Mouse (Mus musculus) heart, postnatal 10 days (tissue): Measurements from ENCODE around the gene Zfp777. TPM values are rescaled to one million over a fixed set of nuclear protein-coding genes. Genes with fewer than 3 reads are reported as not detected.

Source experiments
- DNase-seq, 2 experiments: peaks; one replicate each; pipeline ENCODE4 v3.0.0; 2021
- intact Hi-C: fragments of 180-260 bp; cut with DNase I; formaldehyde crosslinking; loops from one replicate; pipeline ENCODE4 v1.15.1; 2025
- total RNA-seq, 2 experiments: library from RNA; stranded (reverse); gene quantifications; 2 replicates each; pipeline ENCODE4 v1.2.3; 2021

Gene Zfp777
- 10 to 100 TPM; 16.6 to 17.3 TPM for total RNA-seq

DNA sequence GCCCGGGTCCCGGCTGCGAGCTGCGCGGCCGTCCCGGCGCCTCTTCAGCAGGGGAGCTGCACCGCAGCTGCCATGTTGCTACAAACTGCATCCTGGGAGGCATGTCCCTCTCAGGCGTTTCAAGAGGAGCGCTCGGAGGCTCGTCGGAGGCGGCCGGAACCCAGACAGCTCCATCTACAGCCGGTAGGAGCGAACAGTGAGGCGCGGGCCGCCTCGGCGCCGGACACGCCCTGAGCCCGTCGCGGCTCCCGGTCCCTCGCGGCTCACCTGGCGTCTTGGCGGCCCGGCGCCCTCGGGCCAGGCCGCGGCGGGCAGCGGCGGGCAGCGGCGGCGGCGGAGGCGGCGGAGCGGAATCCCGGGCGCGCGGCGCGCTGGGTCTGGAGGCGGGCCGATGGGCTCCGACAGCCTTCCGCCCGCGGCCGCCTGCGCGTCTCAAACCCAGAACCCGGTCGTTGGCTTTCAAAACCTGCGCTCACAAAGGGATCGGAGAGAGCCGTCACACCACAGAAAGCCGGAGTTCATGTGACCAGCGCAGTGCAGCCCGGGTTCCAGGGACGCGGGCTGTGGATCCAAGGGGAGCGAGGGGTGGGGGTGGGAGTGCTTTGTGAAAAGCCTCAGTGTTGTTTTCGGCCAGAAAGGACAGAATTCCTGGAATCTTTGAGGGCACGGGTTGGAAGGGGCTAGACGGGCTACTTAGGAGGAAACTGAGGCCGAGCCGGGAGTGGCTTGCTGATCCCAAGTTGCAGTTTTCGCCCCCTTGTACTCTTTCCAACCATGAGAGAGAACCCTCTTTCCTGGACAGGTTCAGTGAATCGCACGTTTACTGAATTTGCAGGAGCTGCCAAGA is at the start of gene Zfp777:
TSS of gene Zfp777 (minus strand) at position 486 of the 847 bp plus-strand sequence.
- peak; percentile 87 to 90 for DNase-seq
- intact Hi-C loops: no loop called here

DNA sequence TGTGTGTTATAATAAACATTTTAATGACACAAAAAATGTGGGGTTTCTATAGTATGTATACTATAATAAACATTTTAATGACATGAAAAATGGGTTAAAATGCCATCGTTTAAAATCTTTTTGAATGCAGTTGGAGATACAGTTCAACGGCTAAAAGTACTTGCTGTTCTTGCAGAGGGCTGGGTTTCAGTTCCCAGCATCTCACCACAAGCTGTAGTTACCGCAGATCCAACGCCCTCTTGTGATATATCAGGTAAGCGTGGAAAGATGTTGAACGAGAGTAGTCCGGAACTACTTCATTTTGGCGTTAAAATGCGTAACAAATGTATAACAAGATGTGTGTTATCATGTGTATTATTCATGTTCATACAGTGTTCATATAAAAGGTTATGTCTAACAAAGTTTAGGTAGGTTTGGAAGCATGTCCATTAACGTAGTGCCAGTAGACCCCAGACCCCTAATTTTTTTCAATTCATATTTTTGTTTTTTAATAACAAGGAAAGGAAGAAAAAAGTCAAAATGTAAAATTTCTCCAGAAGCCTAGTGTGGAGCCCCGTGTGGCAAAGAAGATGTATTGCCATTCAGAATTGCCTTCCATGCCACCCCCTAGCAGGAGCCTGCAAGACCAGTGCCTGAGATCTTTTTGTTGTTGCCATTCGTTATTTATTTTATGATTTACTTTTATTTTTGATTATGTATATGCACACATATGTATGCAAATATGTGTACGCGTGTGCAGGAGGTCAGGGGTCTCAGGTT is 38.4 kb upstream of the Zfp777 start:
- intact Hi-C loops: no loop called here
- no peak for DNase-seq

DNA sequence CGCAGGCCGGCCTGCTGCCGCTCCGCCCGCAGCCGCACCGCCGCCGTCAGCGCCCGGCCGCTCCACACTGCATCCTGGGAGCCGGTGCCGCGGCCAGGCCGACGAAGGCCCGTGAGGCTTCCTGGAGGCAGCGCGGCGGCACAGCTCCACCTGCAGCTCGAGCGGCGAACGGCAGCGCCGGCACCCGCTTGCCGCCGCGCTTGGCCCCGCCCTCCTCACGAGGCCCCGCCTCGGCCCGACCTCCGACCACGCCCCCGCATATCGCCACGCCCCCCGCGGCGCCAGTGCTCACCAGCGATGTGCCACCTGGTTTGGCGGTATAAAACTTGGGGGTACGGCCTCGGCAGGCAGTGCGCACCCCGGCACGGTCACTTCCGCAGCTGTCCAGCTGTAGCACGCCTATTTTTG is 37.8 kb upstream of the Zfp777 start, which contains the start of gene Zfp746:
TSS of gene Zfp746 (minus strand) at position 123 of the 408 bp plus-strand sequence.
- DNase-seq: peak; percentile 94
- intact Hi-C loops: no loop called here

DNA sequence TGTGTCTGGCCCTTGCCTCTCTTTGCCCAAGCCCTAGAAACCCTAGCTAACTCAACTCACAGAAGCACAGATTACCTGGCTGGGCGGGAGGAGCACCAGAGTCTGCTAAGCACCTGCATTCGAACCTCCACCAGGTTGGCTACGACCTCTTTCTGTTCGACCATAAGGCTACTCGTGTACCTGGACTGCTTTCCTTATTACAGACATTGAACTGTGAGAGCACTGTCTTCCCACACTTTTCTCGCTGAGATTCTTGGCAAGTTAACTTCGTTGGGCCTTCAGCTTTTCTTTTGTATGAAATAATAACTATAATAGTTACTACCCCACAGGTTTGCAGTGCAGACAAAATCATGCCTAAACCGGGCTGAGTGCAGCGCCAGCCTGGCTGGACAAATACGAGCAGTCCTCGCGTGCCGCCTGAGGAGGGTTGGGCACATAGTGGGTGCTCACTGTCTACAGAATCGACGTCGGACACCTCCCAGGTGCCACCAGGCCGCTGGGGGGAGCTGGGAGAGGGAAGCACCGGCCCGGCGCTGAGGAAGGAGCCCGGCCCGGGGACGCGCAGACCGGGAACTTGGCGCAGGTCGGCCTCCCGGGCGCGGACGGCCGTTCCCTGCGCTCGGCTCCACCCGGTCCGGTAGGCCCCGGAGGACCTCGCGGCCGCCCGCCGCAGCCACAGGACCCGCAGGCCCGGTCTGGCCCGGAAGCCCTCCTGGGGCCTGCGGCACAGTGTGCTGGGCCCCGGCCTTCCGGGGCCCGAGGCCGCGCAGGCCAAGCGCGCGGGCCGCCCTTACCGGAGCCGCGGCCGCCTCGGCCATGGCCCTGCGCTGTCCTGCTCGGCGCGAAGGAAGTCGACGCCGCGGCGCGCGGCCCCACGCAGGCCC is 37.1 kb upstream of the Zfp777 start:
- intact Hi-C loops: no loop called here
- DNase-seq: peak; percentile 80 to 81

DNA sequence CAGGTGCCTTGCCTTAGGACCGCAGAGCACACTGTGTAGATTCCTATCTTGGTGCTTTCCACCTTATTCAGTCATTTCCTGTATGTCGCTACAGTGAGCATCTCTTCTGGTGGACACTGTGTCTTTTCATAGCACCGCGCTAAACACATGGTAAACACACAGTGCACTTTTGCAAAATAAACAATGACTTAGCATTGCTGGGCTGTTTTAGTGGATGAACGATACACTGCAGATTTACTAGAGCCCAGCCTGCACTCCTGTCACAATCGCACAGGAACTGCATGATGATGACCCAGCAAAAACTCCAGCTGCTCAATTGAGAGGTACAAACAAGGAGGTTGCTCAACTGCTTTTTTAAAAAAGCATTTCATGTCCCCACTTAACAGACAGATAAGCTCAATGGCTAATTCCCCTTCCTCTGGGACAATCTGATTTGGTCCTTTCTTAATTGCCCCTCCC is 35.1 kb upstream of the Zfp777 start:
- intact Hi-C loops: no loop called here

DNA sequence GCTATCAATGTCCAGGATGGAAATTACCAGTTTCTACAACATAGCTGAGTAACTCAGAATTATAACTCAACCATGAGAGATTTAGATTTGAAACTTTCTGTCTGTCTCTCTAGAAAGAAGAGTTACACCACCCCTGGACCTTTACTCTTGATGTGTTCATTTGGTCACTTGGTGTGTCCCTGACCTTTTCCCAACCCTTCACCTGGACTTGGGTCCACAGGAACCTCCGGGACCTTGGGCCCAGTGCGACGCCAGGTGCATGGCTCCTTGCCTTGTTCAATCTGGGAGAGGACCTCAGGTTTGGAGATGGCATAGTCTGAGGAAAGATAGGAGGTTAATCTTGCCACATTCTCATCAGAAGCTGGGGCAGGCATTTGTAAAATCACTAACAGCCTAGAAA is 33.2 kb upstream of the Zfp777 start:
- DNase-seq: no peak
- intact Hi-C loops: no loop called here

More for the DNA sequence above, 35.1 kb upstream of the Zfp777 start:
- no peak for DNase-seq

DNA sequence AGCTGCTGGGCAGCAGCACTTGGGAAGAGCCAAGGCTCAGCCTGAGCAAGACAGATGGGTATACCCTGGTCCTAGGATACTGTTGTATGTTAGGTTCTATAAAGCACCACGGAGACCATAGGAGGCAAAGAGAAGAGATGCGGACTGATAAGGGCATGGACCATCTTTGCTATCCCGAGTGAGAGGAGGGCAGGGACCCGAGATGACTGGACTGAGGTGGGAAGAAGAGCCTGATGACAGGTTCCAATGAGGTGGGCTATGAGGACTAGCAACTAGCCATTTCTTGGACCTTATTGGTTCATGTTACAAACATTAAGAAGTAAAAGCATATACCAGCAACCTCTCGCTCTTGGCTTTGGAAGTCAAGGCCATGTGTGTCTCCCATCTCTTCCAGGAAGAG is 32.3 kb upstream of the Zfp777 start:
- DNase-seq: no peak
- intact Hi-C loops: no loop called here

DNA sequence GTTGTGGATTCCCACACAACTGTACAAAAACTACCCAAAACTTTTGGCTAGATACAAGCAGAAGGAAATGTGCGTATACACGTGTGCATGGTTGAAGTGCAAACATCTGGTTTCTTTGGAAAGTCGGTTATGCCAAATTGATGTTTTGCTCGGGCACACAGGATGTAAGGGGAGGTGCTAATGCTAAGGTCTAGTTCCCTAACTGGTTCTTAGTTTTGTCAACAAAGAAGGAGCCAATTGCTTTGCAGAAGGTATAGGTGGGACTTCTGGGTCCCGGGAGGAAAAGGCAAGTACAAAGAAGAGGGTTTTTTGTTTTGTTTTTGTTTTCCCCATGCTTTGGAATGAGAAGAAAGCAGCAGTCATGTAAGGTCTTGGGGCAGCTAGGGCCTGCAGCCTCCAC is 24.6 kb upstream of the Zfp777 start:
- no peak for DNase-seq
- intact Hi-C loops: no loop called here

DNA sequence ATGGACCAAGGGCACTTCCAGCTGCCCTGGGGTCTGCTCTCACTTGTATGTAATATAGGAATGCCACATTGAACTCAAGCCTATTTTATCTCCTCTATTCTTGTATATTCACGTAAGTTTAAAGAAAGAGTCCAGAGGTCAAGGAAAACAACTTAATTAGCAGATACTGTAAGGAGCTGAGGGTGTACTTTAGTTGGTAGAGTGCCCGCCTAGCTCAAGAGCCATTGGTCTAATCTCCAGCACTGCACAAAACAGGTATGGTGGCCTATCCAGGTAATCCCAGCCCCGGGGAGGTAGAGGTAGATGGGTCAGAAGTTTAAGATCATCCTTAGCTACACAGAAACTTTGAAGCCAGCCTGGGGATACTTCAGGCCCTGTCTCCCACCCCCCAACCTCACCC is 18.8 kb upstream of the Zfp777 start:
- no peak for DNase-seq
- intact Hi-C loops: no loop called here

DNA sequence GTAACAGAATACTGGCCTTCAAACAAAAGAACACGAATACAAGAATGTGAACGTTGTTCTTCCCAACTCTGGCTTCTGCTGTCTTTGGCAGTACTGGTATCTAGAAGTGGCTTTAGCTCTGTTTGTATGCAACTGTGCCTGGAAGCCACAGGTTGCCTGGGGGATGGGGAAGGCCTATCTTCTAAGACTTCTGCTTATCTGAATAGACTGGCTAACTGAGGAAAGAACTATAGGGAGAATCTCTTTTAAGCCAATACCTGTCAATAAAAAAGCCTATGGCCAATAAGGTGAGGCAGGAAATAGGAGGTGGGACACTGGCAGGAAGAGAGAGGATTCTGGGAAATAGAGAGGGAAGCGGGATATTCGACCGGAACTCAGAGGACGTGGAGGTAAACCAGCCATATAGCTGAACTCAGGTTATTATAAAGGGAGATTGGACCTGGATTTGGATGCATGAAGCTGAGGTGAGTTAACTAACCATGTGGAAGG is 16.9 kb upstream of the Zfp777 start:
- intact Hi-C loops: no loop called here

DNA sequence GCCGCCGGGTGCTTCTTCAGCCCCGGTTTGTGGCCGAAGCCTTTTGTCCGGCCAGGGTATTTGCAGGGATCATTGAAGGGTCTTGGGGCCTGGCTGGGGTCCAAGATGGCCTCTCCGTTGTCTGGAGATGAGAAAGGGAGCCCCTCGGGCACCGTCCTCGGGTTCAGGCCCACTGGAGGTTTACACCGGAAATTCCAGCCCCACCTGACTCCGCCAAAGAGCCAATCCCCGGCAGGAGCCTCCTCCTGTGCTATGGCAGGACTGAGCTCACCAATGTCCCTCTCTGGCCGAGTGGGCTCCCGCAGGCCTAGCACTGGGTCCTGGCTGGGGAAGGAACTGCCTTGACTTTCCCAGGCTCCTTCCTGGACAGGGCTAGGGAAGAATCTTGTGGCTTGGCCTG is 15.7 kb upstream of the Zfp777 start:
- DNase-seq: no peak
- intact Hi-C loops: no loop called here

More for the DNA sequence above, 16.9 kb upstream of the Zfp777 start:
- DNase-seq: no peak

DNA sequence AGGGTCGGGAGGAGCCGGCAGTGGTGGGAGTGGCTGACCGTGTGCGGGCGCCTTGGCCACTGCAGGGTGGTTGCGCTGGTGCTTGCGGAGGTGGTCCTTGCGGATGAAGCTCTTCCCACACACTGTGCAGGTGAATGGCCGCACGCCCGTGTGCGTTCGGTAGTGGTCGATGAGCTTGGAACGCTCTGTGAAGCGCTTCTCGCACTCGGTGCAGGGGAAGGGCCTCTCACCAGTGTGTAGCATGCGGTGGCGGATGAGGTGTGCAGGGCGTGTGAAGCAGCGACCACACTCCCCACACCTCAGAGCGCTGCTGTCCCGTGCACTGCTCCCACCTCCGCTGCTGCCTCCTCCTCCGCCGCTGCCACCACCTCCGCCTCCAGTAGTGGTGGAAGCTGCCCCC is 15.2 kb upstream of the Zfp777 start:
- intact Hi-C loops: no loop called here
- DNase-seq: no peak

DNA sequence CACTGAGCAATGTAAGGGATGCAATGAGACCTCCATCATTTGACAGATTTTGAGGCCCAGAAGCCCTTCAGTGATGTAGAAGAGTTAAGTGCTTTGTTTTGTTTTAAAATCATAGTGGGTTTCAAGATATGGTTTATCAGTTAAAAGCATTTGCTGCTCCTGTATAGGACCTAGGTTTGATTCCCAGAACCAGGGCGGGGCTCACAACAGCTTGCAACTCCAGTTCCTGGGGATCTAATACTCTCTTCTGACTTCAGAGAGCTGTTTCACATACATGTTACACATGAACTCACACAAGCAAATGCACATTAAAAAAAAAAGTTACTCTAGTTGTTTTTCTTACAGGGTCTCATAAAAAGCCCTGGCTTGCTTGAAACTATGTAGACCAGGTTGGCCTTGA is 12.2 kb upstream of the Zfp777 start:
- no peak for DNase-seq
- intact Hi-C loops: no loop called here

DNA sequence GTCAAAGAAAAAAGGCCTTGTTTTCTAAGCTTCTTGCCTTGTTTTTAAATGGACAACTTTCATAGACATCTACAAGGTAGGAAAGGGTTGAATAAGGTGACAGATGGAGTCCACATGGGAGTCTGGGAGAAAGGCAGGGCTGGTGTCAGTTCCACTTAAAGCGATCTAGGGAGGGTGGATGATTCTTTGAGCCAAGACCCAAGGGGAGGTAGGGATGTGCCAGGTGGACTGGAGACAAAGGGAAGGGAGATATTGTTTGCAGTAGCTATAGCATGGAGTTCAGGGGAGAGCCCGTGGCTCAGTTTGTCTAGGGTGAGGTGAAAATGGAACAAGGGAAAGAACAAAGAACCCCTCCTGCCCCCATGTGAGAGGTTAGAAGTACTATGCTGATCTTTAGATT is 11.7 kb upstream of the Zfp777 start:
- DNase-seq: no peak
- intact Hi-C loops: no loop called here

DNA sequence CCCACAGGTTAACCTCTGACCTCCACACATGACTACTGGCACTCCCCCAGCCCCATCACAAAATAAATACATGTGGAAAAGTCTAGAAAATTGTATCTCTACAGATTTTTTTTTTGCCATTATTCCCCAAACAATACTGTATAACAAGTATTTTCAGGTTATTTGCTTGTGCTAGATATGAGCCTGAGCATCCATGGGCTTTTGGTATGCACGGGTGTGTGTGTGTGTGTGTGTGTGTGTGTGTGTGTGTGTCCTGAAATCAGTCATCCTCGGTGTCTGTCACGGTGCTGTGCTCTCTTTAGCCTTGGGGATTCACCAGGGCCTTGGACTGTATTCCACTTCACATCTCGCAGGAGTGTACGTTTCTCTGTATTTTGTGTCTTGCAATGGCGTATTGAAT is 3.4 kb upstream of the Zfp777 start:
- no peak for DNase-seq
- intact Hi-C loops: no loop called here

DNA sequence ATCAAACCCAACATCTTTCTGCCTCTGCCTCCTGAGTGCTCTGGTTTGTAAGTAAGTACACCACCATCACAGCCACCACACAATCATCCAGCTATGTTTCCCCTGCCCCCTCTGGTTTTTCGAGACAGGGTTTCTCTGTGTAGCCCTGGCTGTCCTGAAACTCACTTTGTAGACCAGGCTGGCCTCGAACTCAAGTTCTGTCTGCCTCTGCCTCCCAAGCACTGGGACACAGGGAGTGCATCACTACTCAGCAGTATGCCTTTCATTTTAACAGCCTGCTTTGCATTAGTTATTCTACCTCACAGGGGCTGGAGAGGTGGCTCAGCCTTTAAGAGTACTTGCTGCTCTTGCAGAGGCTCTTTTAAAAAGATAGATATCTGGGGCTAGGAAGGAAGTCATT is 3.0 kb upstream of the Zfp777 start:
- no peak for DNase-seq
- intact Hi-C loops: no loop called here

DNA sequence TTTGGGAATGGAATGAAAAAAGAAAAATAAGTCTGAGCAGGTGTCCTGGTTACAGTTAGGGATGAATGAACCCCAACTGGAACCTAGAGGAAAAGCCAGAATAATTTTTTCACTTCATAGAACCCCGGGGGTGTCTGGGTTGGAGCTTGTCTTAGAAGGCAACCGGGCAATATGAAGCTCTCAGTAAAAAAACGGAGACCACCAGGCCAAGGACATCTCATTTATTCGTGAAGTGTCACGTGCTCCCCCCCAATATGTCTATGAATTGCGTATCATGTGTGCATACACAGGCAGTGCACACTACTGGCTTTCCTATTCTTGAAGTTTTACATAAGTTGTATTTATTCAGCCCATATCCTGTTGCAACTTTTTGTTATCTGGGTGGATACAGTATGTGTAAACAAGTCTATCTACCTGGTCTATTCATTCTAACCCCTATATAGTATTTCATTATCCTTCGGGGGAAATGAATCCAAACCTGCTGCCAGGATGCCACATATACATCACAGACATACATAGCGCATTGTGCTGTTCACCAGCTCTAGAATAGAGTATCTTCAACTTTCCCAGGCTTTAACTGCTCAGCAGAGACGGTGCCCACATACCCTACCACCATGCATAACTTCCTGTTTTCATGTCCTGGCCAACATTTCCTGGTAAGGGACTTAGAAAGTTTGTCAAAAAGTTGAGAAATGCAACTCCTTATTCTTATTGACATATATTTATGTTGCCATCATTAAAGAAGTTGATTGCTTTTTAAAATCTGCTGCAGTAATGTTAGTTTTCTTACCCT is 758 bp upstream of the Zfp777 start:
- no peak for DNase-seq
- intact Hi-C loops: no loop called here

DNA sequence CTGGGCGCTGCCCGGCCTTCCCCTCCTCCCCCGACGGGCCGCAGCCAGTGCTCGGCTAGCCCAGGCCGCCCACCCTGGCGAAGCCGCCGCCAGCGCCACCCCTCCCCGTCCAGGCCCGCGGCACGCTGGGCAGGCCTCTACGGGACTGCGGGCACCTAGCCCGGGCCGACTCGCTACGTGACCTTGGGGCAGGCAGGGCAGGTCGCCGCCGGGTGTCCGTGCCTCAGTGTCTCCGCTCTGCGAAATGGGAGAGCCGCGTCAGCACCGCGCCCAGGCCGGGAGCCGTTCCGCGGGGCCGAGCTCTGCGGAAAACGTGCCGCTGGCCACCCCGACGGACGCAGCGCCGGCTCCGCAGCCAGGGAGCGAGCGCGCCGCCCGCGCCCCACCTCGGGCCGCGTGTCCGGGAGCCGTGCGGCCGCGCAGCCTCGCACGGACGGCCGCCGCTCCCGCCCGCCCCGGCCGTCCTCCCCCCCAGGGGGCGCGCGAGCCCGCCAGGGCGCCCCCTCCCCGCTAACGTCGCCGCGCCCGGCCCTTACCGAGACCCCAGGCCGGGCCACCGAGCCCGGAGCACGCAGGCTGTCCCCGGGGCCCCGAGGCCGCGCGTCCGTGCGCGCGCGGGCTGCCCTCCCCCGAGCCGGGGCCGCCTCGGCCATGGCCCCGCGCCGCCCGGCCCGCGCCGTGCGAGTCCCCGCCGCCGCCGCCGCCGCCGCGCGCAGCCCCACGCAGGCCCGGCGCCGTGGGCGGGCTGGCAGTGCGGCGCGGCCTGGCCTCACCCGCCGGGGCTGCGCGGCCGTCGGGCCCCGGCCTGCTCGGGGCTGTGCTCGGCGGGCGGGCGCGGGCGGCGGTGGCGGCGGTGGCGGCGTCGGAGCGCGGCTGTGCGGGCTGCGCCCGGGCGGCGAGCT is 1.0 kb downstream of the Zfp777 start:
- intact Hi-C loops: no loop called here
- peak; percentile 42 to 43 for DNase-seq

DNA sequence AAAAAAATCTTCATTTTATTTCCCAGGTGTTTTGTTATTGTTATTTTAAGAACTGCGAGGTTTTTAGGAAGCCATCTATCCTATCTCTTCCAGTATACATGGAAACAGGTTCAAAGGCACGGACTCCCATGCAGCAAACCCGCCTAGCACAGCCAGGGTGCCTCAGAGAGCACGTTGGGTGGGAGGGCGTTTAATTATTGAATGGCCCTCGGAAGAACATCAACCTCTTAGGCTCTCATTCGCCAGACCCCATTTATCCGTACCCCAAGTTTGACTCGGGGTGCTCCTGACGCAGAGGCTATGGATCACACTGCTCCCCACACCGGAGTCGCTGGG is 1.6 kb downstream of the Zfp777 start:
- DNase-seq: peak in 1 of 2 experiments; percentile 4
- intact Hi-C loops: no loop called here
